Mouse (Mus musculus) erythroblast, adult 5-6 weeks (primary cell): ENCODE results near the gene Zzef1. TPM values are rescaled to one million over a fixed set of nuclear protein-coding genes. Genes with fewer than 3 reads are reported as not detected.
A peak's percentile ranks its signal among the peaks of the same experiment; 100 is the strongest.

Experiments used
- ATAC-seq: replicated peaks from 2 replicates; pipeline ENCODE4 v1.8.0; 2016; ENCODE audit warnings: moderate number of reproducible peaks, mild to moderate bottlenecking, moderate TSS enrichment, inconsistent platforms; ENCODE audit not compliant: poor library complexity, low FRiP score, severe bottlenecking
- total RNA-seq, 2 experiments: library from RNA; stranded (forward) in 1 of 2; stranded (reverse) in 1 of 2; fragments of 150-400 nt in 1 of 2; fragments of 200-764, 138-1000 nt in 1 of 2; gene quantifications; 2 replicates each; pipeline versions ENCODE4 v1.2.3 to v1.2.4; 2015 to 2017; ENCODE audit warnings: low replicate concordance in 2 of 2

Gene Zzef1
- total RNA-seq, 2 experiments from 2014 or later: 11.9 to 14.4 TPM

GRCm38 (mm10) chr11:72804586-72804985, 8.6 kb downstream of the Zzef1 start:
- ATAC-seq: no peak

- no peak for ATAC-seq
Observed at GRCm38 (mm10) chr11:72805232-72805631, 9.2 kb downstream of the Zzef1 start.

- ATAC-seq: no peak
Observed at GRCm38 (mm10) chr11:72806556-72806955, 10.5 kb downstream of the Zzef1 start.

- no peak for ATAC-seq
Observed at GRCm38 (mm10) chr11:72807992-72808391, 12.0 kb downstream of the Zzef1 start.

GRCm38 (mm10) chr11:72813687-72814086, 17.7 kb downstream of the Zzef1 start:
- ATAC-seq: no peak

- 0 out of 2 replicates have a peak, but pooled peaks have one; percentile 64 for ATAC-seq
Observed at GRCm38 (mm10) chr11:72814188-72814587, 18.2 kb downstream of the Zzef1 start.

GRCm38 (mm10) chr11:72816859-72817258, 20.8 kb downstream of the Zzef1 start:
- ATAC-seq: no peak

- ATAC-seq: no peak
Observed at GRCm38 (mm10) chr11:72818067-72818466, 22.0 kb downstream of the Zzef1 start.

- no peak for ATAC-seq
Observed at GRCm38 (mm10) chr11:72821041-72821440, 25.0 kb downstream of the Zzef1 start.

- no peak for ATAC-seq
Observed at GRCm38 (mm10) chr11:72829869-72830268, 33.8 kb downstream of the Zzef1 start.

- no peak for ATAC-seq
Observed at GRCm38 (mm10) chr11:72842731-72843130, 46.7 kb downstream of the Zzef1 start.

- ATAC-seq: no peak
Observed at GRCm38 (mm10) chr11:72843576-72843975, 47.5 kb downstream of the Zzef1 start.

GRCm38 (mm10) chr11:72845526-72845925, 49.5 kb downstream of the Zzef1 start:
- no peak for ATAC-seq

- no peak for ATAC-seq
Observed at GRCm38 (mm10) chr11:72846685-72847084, 50.7 kb downstream of the Zzef1 start.

GRCm38 (mm10) chr11:72847831-72848628, 52.0 kb downstream of the Zzef1 start:
- ATAC-seq: 0 out of 2 replicates have a peak, but pooled peaks have one; percentile 34

GRCm38 (mm10) chr11:72850419-72851131, 54.5 kb downstream of the Zzef1 start:
- no peak for ATAC-seq

- no peak for ATAC-seq
Observed at GRCm38 (mm10) chr11:72851214-72851613, 55.2 kb downstream of the Zzef1 start.

GRCm38 (mm10) chr11:72852122-72852521, 56.1 kb downstream of the Zzef1 start:
- ATAC-seq: no peak

GRCm38 (mm10) chr11:72853086-72853485, 57.1 kb downstream of the Zzef1 start:
- no peak for ATAC-seq

- ATAC-seq: no peak
Observed at GRCm38 (mm10) chr11:72854251-72854650, 58.2 kb downstream of the Zzef1 start.

- no peak for ATAC-seq
Observed at GRCm38 (mm10) chr11:72856764-72857163, 60.7 kb downstream of the Zzef1 start.
